Mouse (Mus musculus): ENCODE data around the gene H13.

DNA sequence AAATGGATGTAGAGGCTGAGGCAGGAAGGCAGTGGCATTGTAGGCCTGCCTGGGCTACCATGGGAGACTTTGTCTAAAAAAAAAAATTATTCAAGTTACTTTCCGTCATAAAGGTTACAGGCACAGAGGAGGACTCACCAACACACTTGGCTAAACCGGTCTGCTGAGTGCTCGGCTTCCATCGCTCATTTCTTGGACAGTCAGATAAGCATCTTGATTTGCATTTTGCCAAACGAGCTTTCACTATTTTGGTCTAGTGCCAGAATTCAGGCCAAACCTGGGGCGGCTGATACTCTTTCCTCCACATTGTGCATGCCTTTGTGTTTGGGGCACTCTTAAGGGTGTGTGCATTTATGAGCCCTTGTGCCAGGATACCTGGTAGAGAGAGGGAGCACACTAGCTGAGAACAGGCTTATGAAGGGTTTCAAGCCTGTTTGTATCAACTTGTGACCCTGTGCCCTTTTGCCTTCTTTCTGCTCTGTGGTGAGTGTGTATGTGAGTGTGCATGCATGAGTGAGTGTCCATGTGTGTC lies 47.0 kb downstream of the H13 start:
- TF ChIP-seq CTCF (IDR thresholded peaks at IDR 0.05; ENCODE audit: low read depth) (no peak), EP300 (IDR thresholded peaks at IDR 0.05; ENCODE audit: low read depth) (no peak)

Data from liver, embryonic 14.5 days (tissue).